Mouse (Mus musculus): ENCODE measurements at regions not wholly inside any gene's neighbourhood (a gene's known extent, or its start where the extent isn't known, plus 50 kb on each side); places are given as distances from the start of the nearest gene placed in this dataset.
A peak's percentile ranks its signal among the peaks of the same experiment; 100 is the strongest.

GRCm38 (mm10) chr16:29802603-29803002 is 223.5 kb downstream of the Opa1 start:
- DNase-seq, result no peak

GRCm38 (mm10) chr16:29807859-29808258 is 228.7 kb downstream of the Opa1 start:
- DNase-seq, result no peak

GRCm38 (mm10) chr16:29808851-29809250 is 229.7 kb downstream of the Opa1 start:
- DNase-seq, result no peak

GRCm38 (mm10) chr16:29813411-29814038 is 234.4 kb downstream of the Opa1 start:
- DNase-seq, result peak in 1 of 2 experiments; percentile 21

GRCm38 (mm10) chr16:29814039-29814438 is 234.9 kb downstream of the Opa1 start:
- peak; percentile 81 to 86 for DNase-seq

GRCm38 (mm10) chr16:29814655-29815054 is 235.5 kb downstream of the Opa1 start:
- no peak for DNase-seq

- no peak for DNase-seq
These were observed 236.1 kb downstream of the Opa1 start for GRCm38 (mm10) chr16:29815200-29815599.

- no peak for DNase-seq
These were observed 236.7 kb downstream of the Opa1 start for GRCm38 (mm10) chr16:29815632-29816337.

GRCm38 (mm10) chr16:29816681-29817369 is 237.7 kb downstream of the Opa1 start:
- no peak for DNase-seq

GRCm38 (mm10) chr16:29818807-29819440 is 239.8 kb downstream of the Opa1 start:
- DNase-seq, result no peak

- no peak for DNase-seq
These were observed 241.6 kb downstream of the Opa1 start for GRCm38 (mm10) chr16:29820704-29821103.

GRCm38 (mm10) chr16:29822110-29822509 is 242.1 kb upstream of the Hes1 start:
- no peak for DNase-seq

GRCm38 (mm10) chr16:29822843-29823401 is 241.3 kb upstream of the Hes1 start:
- DNase-seq, result no peak

- DNase-seq, result no peak
These were observed 237.3 kb upstream of the Hes1 start for GRCm38 (mm10) chr16:29826927-29827326.

- DNase-seq, result no peak
These were observed 236.4 kb upstream of the Hes1 start for GRCm38 (mm10) chr16:29827776-29828175.

- DNase-seq, result no peak
These were observed 234.7 kb upstream of the Hes1 start for GRCm38 (mm10) chr16:29829457-29829856.

- DNase-seq, result no peak
These were observed 234.1 kb upstream of the Hes1 start for GRCm38 (mm10) chr16:29830101-29830500.

- no peak for DNase-seq
These were observed 230.9 kb upstream of the Hes1 start for GRCm38 (mm10) chr16:29833298-29833697.

- no peak for DNase-seq
These were observed 230.3 kb upstream of the Hes1 start for GRCm38 (mm10) chr16:29833875-29834274.

- DNase-seq, result no peak
These were observed 229.5 kb upstream of the Hes1 start for GRCm38 (mm10) chr16:29834669-29835068.

- no peak for DNase-seq
These were observed 227.1 kb upstream of the Hes1 start for GRCm38 (mm10) chr16:29837025-29837629.

GRCm38 (mm10) chr16:29837874-29838273 is 226.3 kb upstream of the Hes1 start:
- no peak for DNase-seq
